Mouse (Mus musculus) ES-Bruce4 (cell line): ENCODE data around the gene Srl.

Experiments
- CTCF ChIP-seq: IDR thresholded peaks from one replicate; pipeline ENCODE4 v1.8.1; 2011; ENCODE audit warnings: low read depth, low read length
- EP300 ChIP-seq: IDR thresholded peaks from 2 replicates; pipeline ENCODE4 v1.6.1; 2011; ENCODE audit warnings: low read depth, low read length; ENCODE audit not compliant: insufficient read depth
- POLR2A ChIP-seq: IDR thresholded peaks from one replicate; pipeline ENCODE4 v1.8.1; 2011; ENCODE audit warnings: low read length; ENCODE audit not compliant: insufficient read depth

GRCm38 (mm10) chr16:4560145-4560952 is 18.7 kb upstream of the Srl start:
- TF ChIP-seq POLR2A: peak; percentile 46
- TF ChIP-seq CTCF: peak; percentile 71
- TF ChIP-seq EP300: peak; percentile 65; the same call in 1 of the 2 replicates
